Mouse (Mus musculus) kidney, embryonic 14.5 days (tissue): ENCODE measurements around the gene Nlgn2. TPM values are rescaled to one million over a fixed set of nuclear protein-coding genes. Genes with fewer than 3 reads are reported as not detected.
"Not testable (repeated sequence)": the region's sequence is repeated elsewhere in the genome, so short reads cannot be mapped to it uniquely, and the experiment has no call there.

Experiments
- ATAC-seq: fragments of 200-750 bp; cut with Nextera tagmentation; 2 replicates; pipeline ENCODE4 v1.8.0; 2017; ENCODE audit warnings: moderate number of reproducible peaks, mild to moderate bottlenecking, moderate TSS enrichment, moderate library complexity; ENCODE audit not compliant: low FRiP score, low TSS enrichment
- H3K27ac ChIP-seq: fragments of 300-500 bp; sonication (generic); 2 replicates; pipeline ENCODE4 v1.5.1; 2014; ENCODE audit warnings: low read depth, mild to moderate bottlenecking, low read length, moderate library complexity, mixed read lengths
- H3K27me3 ChIP-seq: fragments of 300-500 bp; sonication (generic); 2 replicates; pipeline ENCODE4 v1.6.1; 2014; ENCODE audit warnings: mild to moderate bottlenecking, low read length; ENCODE audit not compliant: control insufficient read depth, insufficient read depth
- H3K36me3 ChIP-seq: fragments of 300-500 bp; sonication (generic); 2 replicates; pipeline ENCODE4 v1.6.1; 2014; ENCODE audit warnings: low read length, mixed read lengths; ENCODE audit not compliant: control insufficient read depth, insufficient read depth
- H3K4me1 ChIP-seq: fragments of 300-500 bp; sonication (generic); 2 replicates; pipeline ENCODE4 v1.6.1; 2014; ENCODE audit warnings: low read length, mixed read lengths; ENCODE audit not compliant: control insufficient read depth, insufficient read depth
- H3K4me2 ChIP-seq: fragments of 300-500 bp; sonication (generic); replicated peaks from 2 replicates; pipeline ENCODE4 v1.6.1; 2014; ENCODE audit warnings: low read depth, mild to moderate bottlenecking, low read length
- H3K4me3 ChIP-seq: fragments of 300-500 bp; sonication (generic); 2 replicates; pipeline ENCODE4 v1.5.1; 2014; ENCODE audit warnings: mild to moderate bottlenecking, low read length
- H3K9ac ChIP-seq: fragments of 300-500 bp; sonication (generic); 2 replicates; pipeline ENCODE4 v1.6.1; 2014; ENCODE audit warnings: low read depth, mild to moderate bottlenecking, low read length, moderate library complexity
- H3K9me3 ChIP-seq: fragments of 300-500 bp; sonication (generic); 2 replicates; pipeline ENCODE4 v1.6.1; 2016; ENCODE audit warnings: low read length; ENCODE audit not compliant: control insufficient read depth
- WGBS: fragments of 180-500 bp; shearing (Covaris S2); extraction: QIAGEN DNeasy Blood & Tissue Kit; methylation state at CpG from one replicate; pipeline ENCODE4 v1.1.7; 2014; 5-methylcytosine and 5-hydroxymethylcytosine counted together
- polyA plus RNA-seq: library from polyadenylated mRNA; unstranded; fragments of >200 nt; fragmentation: Nextera tagmentation; extraction: Ambion mirVana; gene quantifications from 2 replicates; pipeline ENCODE4 v1.2.1, GENCODE M21; 2014

The Nlgn2 gene
- polyA plus RNA-seq, 1 experiment from 2014 or later, result 7.8 TPM

- no peak overlapping the region for H3K4me2 ChIP-seq
- no peak for ATAC-seq
- H3K27me3 ChIP-seq, result no peaks in the 10 kb centered on the region
- WGBS, result 94% methylated on average over 2 of the region's 2 CpGs
- no peak overlapping the region for H3K27ac ChIP-seq
- no peaks in the 10 kb centered on the region for H3K36me3 ChIP-seq
- no peak overlapping the region for H3K4me3 ChIP-seq
- no peaks in the 10 kb centered on the region for H3K4me1 ChIP-seq
- H3K9me3 ChIP-seq, result no peaks in the 10 kb centered on the region
- H3K9ac ChIP-seq, result no peak overlapping the region
These were observed 32.9 kb upstream of the Nlgn2 start for GRCm38 (mm10) chr11:69870289-69871069.

GRCm38 (mm10) chr11:69867335-69867734 is 29.8 kb upstream of the Nlgn2 start:
- no peak overlapping the region for H3K9ac ChIP-seq
- no peak overlapping the region for H3K4me2 ChIP-seq
- no peaks in the 10 kb centered on the region for H3K27me3 ChIP-seq
- no peaks in the 10 kb centered on the region for H3K9me3 ChIP-seq
- H3K4me1 ChIP-seq, result no peaks in the 10 kb centered on the region
- WGBS, result 75% methylated on average over 9 of the region's 9 CpGs
- ATAC-seq, result no peak
- H3K36me3 ChIP-seq, result no peaks in the 10 kb centered on the region
- H3K27ac ChIP-seq, result no peak overlapping the region
- no peak overlapping the region for H3K4me3 ChIP-seq

GRCm38 (mm10) chr11:69865561-69865960 is 28.0 kb upstream of the Nlgn2 start:
- Histone ChIP-seq H3K36me3 (no peaks in the 10 kb centered on the region), H3K27me3 (no peaks in the 10 kb centered on the region), H3K4me1 (no peaks in the 10 kb centered on the region), H3K9ac (no peak overlapping the region), H3K27ac (no peak overlapping the region), H3K4me3 (no peak overlapping the region), H3K9me3 (no peaks in the 10 kb centered on the region), H3K4me2 (no peak overlapping the region)
- WGBS, result 82% methylated on average over 9 of the region's 9 CpGs
- no peak for ATAC-seq

- H3K36me3 ChIP-seq, result no peaks in the 10 kb centered on the region
- H3K27me3 ChIP-seq, result no peaks in the 10 kb centered on the region
- H3K4me1 ChIP-seq, result no peaks in the 10 kb centered on the region
- H3K27ac ChIP-seq, result no peak overlapping the region
- no peaks in the 10 kb centered on the region for H3K9me3 ChIP-seq
- ATAC-seq, result no peak
- H3K9ac ChIP-seq, result no peak overlapping the region
- no peak overlapping the region for H3K4me3 ChIP-seq
- 44% methylated on average over 8 of the region's 8 CpGs for WGBS
- H3K4me2 ChIP-seq, result no peak overlapping the region
These were observed 26.7 kb upstream of the Nlgn2 start for GRCm38 (mm10) chr11:69864138-69864860.

GRCm38 (mm10) chr11:69863729-69864128 is 26.1 kb upstream of the Nlgn2 start:
- not testable (repeated sequence) for H3K36me3 ChIP-seq, H3K4me1 ChIP-seq, H3K9me3 ChIP-seq, ATAC-seq, H3K9ac ChIP-seq, H3K4me2 ChIP-seq, H3K27ac ChIP-seq, H3K27me3 ChIP-seq, H3K4me3 ChIP-seq
- WGBS, result 55% methylated on average over 3 of the region's 3 CpGs

GRCm38 (mm10) chr11:69858113-69858998 is 20.8 kb upstream of the Nlgn2 start, which contains the start of gene Tnk1:
Gene Tnk1 (minus strand): TSS chr11:69858730.
- Histone ChIP-seq H3K9ac (peak within 1 kb of the TSS; percentile 50; the same call in 1 of the 2 replicates), H3K36me3 (no peaks in the 10 kb centered on the region), H3K4me2 (peak within 1 kb of the TSS; percentile 29), H3K4me3 (peak within 1 kb of the TSS; percentile 20), H3K4me1 (peaks cover 4% of the 10 kb centered on the region; the same call in 1 of the 2 replicates), H3K9me3 (no peaks in the 10 kb centered on the region), H3K27ac (no peak within 1 kb of the TSS), H3K27me3 (peaks cover 9% of the 10 kb centered on the region)
- peak; percentile 36; the same call in 1 of the 2 replicates for ATAC-seq
- 18% methylated on average over 30 of the region's 30 CpGs for WGBS

GRCm38 (mm10) chr11:69855347-69855746 is 17.8 kb upstream of the Nlgn2 start:
- 24% methylated on average over 16 of the region's 16 CpGs for WGBS
- Histone ChIP-seq H3K9ac (peak overlapping the region; percentile 12; the same call in 1 of the 2 replicates), H3K4me2 (no peak overlapping the region), H3K9me3 (no peaks in the 10 kb centered on the region), H3K27ac (no peak overlapping the region), H3K4me3 (no peak overlapping the region; the same call in 1 of the 2 replicates), H3K27me3 (peaks cover 9% of the 10 kb centered on the region), H3K36me3 (peaks cover 20% of the 10 kb centered on the region), H3K4me1 (peaks cover 4% of the 10 kb centered on the region; the same call in 1 of the 2 replicates)
- ATAC-seq, result peak; percentile 66

- ATAC-seq, result no peak
- no peaks in the 10 kb centered on the region for H3K9me3 ChIP-seq
- H3K4me3 ChIP-seq, result no peak overlapping the region
- peaks cover 9% of the 10 kb centered on the region for H3K27me3 ChIP-seq
- no peak overlapping the region for H3K27ac ChIP-seq
- H3K4me2 ChIP-seq, result no peak overlapping the region
- peaks cover 4% of the 10 kb centered on the region; the same call in 1 of the 2 replicates for H3K4me1 ChIP-seq
- WGBS, result 87% methylated on average over 10 of the region's 10 CpGs
- H3K36me3 ChIP-seq, result peaks cover 27% of the 10 kb centered on the region
- H3K9ac ChIP-seq, result no peak overlapping the region
These were observed 17.1 kb upstream of the Nlgn2 start for GRCm38 (mm10) chr11:69854680-69855079.
